Mouse (Mus musculus) hindbrain, embryonic 13.5 days (tissue): ENCODE results near the gene S100a14. TPM values are rescaled to one million over a fixed set of nuclear protein-coding genes. Genes with fewer than 3 reads are reported as not detected.

Source experiments
- ATAC-seq: fragments of 200-750 bp; cut with Nextera tagmentation; 2 replicates; pipeline ENCODE4 v1.8.0; 2017; ENCODE audit warnings: moderate TSS enrichment; ENCODE audit not compliant: low FRiP score
- H3K27ac ChIP-seq: fragments of 300-500 bp; sonication (generic); 2 replicates; pipeline ENCODE4 v1.5.1; 2015; ENCODE audit warnings: inconsistent platforms, mild to moderate bottlenecking, moderate library complexity
- H3K27me3 ChIP-seq: fragments of 300-500 bp; sonication (generic); 2 replicates; pipeline ENCODE4 v1.6.1; 2015; ENCODE audit warnings: mild to moderate bottlenecking, inconsistent platforms
- H3K36me3 ChIP-seq: fragments of 300-500 bp; sonication (generic); 2 replicates; pipeline ENCODE4 v1.6.1; 2015; ENCODE audit warnings: mild to moderate bottlenecking, inconsistent platforms
- H3K4me1 ChIP-seq: fragments of 300-500 bp; sonication (generic); replicated peaks from 2 replicates; pipeline ENCODE4 v1.6.1; 2015; ENCODE audit warnings: inconsistent platforms
- H3K4me2 ChIP-seq: fragments of 300-500 bp; sonication (generic); 2 replicates; pipeline ENCODE4 v1.6.1; 2015; ENCODE audit warnings: inconsistent platforms, mild to moderate bottlenecking, moderate library complexity
- H3K4me3 ChIP-seq: fragments of 300-500 bp; sonication (generic); 2 replicates; pipeline ENCODE4 v1.5.1; 2015; ENCODE audit warnings: mild to moderate bottlenecking, inconsistent platforms
- H3K9ac ChIP-seq: fragments of 300-500 bp; sonication (generic); 2 replicates; pipeline ENCODE4 v1.6.1; 2015; ENCODE audit warnings: mild to moderate bottlenecking, inconsistent platforms
- H3K9me3 ChIP-seq: fragments of 300-500 bp; sonication (generic); 2 replicates; pipeline ENCODE4 v1.6.1; 2016; ENCODE audit warnings: inconsistent platforms
- WGBS: fragments of 180-500 bp; shearing (Covaris S2); methylation state at CpG from one replicate; pipeline ENCODE4 v1.1.7; 2015; 5-methylcytosine and 5-hydroxymethylcytosine counted together
- polyA plus RNA-seq: library from polyadenylated mRNA; unstranded; fragments of >200 nt; fragmentation: Nextera tagmentation; extraction: Ambion mirVana; gene quantifications from 2 replicates; pipeline ENCODE4 v1.2.1, GENCODE M21; 2015

S100a14 gene
- polyA plus RNA-seq, 1 experiment from 2014 or later = not detected

DNA sequence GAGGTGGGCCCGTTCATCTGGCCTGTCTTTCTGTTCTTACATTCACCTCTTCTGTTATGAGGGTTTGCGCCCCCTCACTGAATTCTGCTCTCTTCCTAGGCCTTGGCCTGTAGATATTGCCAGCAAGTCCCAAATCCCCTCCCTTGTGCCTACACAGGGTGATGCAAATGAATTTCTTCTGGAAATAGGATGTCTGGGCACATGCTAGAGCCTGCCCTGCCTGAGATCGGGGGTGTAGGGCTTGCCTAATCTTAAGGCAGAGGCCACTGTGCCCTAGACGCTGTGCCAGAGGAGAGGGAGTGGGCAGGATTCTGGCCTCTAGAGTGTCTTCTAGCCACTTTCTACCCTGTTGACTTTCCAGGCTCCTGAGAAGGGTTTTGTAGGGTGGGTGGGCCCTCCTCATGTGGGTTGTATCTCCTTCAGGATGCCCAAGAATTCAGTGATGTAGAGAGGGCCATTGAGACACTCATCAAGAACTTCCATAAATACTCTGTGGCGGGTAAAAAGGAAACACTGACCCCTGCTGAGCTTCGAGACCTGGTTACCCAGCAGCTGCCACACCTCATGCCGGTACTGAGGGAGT is 726 bp downstream of the S100a14 start:
- Histone ChIP-seq H3K9ac (no peak overlapping the region), H3K4me2 (no peak overlapping the region), H3K4me1 (no peaks in the 10 kb centered on the region), H3K4me3 (no peak overlapping the region), H3K9me3 (no peaks in the 10 kb centered on the region), H3K27ac (no peak overlapping the region), H3K36me3 (no peaks in the 10 kb centered on the region), H3K27me3 (0 out of 2 replicates have a peak, but pooled peaks cover 2% of the 10 kb centered on the region)
- WGBS = 89% methylated on average over 7 of the region's 7 CpGs
- no peak for ATAC-seq

DNA sequence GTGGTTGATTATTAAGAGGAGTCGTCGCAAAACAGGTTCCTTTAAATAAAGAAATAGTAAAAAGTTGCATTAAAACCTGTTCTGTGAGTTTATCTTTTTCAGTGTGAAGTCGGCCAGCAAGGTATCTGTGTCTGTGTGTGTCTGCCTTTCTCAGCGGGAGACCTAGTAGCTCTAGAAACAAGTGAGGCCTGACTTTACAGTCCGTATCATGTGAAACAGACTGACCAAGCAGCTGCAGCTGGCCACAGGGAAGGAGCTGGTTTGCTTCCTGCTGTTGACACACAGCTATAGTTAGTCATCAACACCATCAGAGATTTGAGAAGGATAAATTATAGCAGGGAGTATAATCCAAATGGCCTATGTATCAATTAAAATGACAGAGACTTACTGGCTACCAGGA is 5.1 kb downstream of the S100a14 start:
- no peaks in the 10 kb centered on the region for H3K4me1 ChIP-seq
- WGBS = 76% methylated on average over 5 of the region's 5 CpGs
- no peaks in the 10 kb centered on the region for H3K9me3 ChIP-seq
- H3K9ac ChIP-seq = no peak overlapping the region
- no peak overlapping the region for H3K27ac ChIP-seq
- no peak overlapping the region for H3K4me3 ChIP-seq
- no peaks in the 10 kb centered on the region for H3K36me3 ChIP-seq
- H3K4me2 ChIP-seq = no peak overlapping the region
- no peaks in the 10 kb centered on the region for H3K27me3 ChIP-seq
- no peak for ATAC-seq

DNA sequence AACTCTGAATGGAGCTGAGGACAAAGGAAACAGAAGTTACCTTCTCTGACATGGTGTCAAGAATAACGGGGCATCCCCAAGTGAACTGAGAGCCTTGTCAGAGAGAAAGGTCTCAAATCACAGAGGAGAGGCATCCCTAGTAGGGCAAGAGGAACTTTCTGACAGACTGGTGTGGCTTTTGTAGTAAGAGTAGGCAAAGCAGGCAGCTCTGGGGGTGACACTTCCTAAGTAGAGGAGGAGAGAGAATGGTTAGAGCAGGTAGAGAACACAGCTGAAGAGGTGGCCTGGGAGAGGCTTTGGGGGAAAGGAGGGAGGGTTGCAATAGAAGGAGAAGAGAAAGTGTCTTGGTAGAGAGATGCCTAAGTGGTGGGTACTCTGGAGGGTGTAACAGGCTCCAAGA is 8.8 kb downstream of the S100a14 start:
- 71% methylated on average over 1 of the region's 1 CpGs for WGBS
- no peak for ATAC-seq
- Histone ChIP-seq H3K4me2 (no peak overlapping the region), H3K27me3 (peaks cover 7% of the 10 kb centered on the region; the same call in 1 of the 2 replicates), H3K4me1 (no peaks in the 10 kb centered on the region), H3K9ac (no peak overlapping the region), H3K36me3 (no peaks in the 10 kb centered on the region), H3K4me3 (no peak overlapping the region), H3K27ac (no peak overlapping the region), H3K9me3 (no peaks in the 10 kb centered on the region)

DNA sequence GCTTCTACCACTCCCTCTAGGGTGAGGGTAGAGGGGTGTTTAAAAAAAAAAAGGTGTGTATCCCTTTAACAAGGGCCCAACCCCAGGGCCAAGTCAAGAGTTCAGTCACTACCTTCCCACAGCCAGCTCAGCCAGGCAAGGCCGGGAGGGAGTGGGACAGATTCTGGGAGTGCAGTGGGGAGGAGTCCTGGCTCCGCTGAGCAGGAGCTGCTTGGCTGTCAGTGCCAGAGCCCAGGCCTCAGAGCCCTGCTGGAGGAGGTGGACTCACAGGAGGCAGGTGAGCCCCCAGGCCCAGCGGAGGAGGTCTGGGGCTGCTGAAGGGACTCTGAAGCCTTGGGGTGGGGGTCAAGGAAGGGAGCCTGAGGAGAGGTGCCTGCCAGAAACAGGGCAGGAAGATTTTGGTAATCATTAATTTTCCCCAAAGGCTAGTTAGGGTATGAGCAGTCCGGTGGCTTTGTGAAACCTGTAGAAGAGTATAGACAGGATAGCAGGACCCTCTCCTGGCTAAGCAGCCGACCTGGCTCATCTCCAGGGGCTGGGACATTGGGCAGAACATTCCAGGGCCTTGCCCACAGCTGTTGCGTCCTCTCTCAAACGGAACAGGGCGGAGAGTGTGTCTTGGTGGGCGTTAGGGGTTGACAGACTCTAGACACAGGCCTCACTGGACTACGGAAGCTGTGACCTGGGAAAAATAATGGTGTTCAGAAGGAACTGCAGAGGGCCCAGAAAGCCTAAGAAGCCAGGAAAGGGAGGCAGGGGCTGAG is 10.7 kb downstream of the S100a14 start, which contains the start of gene S100a16:
S100a16 (plus strand) TSS at position 114 of the 764 bp plus-strand sequence.
- Histone ChIP-seq H3K4me2 (no peak within 1 kb of the TSS), H3K36me3 (no peaks in the 10 kb centered on the region), H3K9ac (no peak within 1 kb of the TSS), H3K4me3 (no peak within 1 kb of the TSS), H3K4me1 (peaks cover 14% of the 10 kb centered on the region), H3K27ac (no peak within 1 kb of the TSS), H3K27me3 (peaks cover 7% of the 10 kb centered on the region; the same call in 1 of the 2 replicates), H3K9me3 (no peaks in the 10 kb centered on the region)
- ATAC-seq = no peak
- 41% methylated on average over 10 of the region's 10 CpGs for WGBS

DNA sequence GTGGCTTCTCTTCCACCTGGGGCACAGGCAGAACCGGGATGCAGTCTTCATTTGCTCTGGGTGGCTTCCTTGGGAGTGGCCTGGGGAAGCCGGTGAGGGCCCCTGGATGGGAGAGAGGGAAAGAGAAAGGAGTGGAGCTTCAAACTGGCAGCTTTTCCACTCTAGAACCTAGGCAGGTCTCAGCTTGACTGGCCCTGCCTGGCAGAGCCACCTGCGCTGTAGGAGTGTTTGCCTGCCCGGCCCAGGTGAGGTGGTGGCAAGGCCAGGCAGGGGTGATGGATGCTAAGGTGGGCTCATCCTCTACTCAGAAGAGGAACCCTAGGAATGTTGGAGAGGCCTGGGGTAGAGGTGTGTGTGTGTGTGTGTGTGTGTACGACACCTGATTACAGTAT is 11.2 kb downstream of the S100a14 start:
- H3K36me3 ChIP-seq = no peaks in the 10 kb centered on the region
- WGBS = 81% methylated on average over 5 of the region's 5 CpGs
- H3K4me1 ChIP-seq = peaks cover 18% of the 10 kb centered on the region
- H3K27me3 ChIP-seq = peaks cover 7% of the 10 kb centered on the region; the same call in 1 of the 2 replicates
- H3K9ac ChIP-seq = no peak overlapping the region
- no peak overlapping the region for H3K4me3 ChIP-seq
- no peak for ATAC-seq
- no peaks in the 10 kb centered on the region for H3K9me3 ChIP-seq
- no peak overlapping the region for H3K4me2 ChIP-seq
- no peak overlapping the region for H3K27ac ChIP-seq

DNA sequence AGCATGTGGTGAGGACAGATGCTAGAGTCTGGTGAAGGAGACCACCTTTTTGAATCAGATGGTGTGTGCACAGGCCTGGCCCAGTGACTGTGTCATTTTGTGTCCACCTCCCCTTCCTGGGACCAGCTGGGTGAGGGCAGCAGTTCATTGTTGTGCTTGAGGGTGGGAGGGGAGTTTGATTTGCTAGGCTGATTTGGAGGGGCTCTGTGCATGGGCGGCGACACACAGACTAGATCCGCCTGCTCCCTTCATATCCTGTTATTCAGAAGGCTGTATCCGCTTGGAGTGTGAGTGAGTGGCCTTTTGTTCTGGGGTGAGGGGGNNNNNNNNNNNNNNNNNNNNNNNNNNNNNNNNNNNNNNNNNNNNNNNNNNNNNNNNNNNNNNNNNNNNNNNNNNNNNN is 14.2 kb downstream of the S100a14 start:
- Histone ChIP-seq H3K4me2 (peak overlapping the region; percentile 10; the same call in 1 of the 2 replicates), H3K4me3 (no peak overlapping the region), H3K27ac (0 out of 2 replicates have a peak overlapping the region, but pooled peaks have one; percentile 1), H3K27me3 (peaks cover 7% of the 10 kb centered on the region; the same call in 1 of the 2 replicates), H3K9ac (no peak overlapping the region), H3K9me3 (no peaks in the 10 kb centered on the region), H3K36me3 (no peaks in the 10 kb centered on the region), H3K4me1 (peaks cover 18% of the 10 kb centered on the region)
- 25% methylated on average over 4 of the region's 4 CpGs for WGBS
- ATAC-seq = peak; percentile 74; the same call in 1 of the 2 replicates

DNA sequence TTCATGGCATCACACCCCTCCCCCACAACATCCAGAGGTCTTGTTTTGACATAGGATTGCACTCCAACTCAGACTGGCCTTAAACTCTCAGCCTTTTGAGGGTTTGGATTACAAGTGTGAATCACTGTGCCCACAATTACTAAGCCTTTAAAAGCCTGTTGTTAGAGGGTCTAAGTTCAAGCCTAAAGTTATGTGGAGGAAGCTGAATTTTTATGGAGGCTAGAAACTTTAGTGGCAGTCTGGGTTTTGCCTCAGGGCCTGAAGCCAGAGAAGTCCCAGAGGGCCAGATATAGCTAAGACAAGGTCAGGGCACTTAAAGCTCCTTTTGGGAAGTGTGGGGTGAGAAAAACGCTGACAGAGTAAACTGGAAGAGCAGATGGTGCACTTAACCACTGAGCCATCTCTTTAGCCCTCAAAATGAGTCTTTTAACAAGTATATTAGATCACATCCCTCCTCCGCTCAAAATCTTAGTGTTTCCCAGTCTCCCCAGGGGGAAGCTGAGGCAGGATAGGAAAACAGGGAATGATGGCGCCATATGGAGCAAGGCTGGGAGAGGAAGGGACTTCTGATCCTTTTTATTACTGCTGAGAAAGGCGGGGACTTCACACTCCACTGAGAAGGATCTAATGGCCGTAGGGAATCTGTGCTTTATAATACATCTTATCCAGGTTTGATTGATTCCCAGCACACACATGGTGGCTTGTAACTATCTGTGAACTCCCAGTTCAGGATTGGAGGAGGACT is 23.2 kb downstream of the S100a14 start:
- no peak for ATAC-seq

DNA sequence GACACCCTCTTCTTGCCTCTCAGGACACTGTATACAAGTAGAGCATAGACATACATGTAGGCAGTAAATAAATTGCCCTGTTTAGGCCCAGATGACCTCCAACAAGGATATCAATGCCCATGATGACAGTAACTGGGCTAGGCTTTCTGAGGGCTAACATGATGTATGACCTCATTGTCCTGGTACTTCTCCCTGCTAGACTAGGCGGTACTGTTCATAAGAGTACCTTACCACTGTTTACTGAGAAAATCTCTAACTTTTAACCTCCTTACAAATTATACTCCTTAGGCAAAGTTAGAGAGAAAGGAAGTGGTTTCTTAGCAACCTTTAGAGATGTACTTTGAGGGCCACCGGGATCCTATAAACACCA is 23.8 kb downstream of the S100a14 start:
- H3K27me3 ChIP-seq = no peaks in the 10 kb centered on the region
- H3K9me3 ChIP-seq = no peaks in the 10 kb centered on the region
- H3K9ac ChIP-seq = no peak overlapping the region
- no peak overlapping the region for H3K27ac ChIP-seq
- ATAC-seq = no peak
- 97% methylated on average over 2 of the region's 2 CpGs for WGBS
- no peaks in the 10 kb centered on the region for H3K4me1 ChIP-seq
- H3K36me3 ChIP-seq = no peaks in the 10 kb centered on the region
- H3K4me3 ChIP-seq = no peak overlapping the region
- no peak overlapping the region for H3K4me2 ChIP-seq

More for the DNA sequence above, 23.2 kb downstream of the S100a14 start:
- no peaks in the 10 kb centered on the region for H3K4me1 ChIP-seq
- H3K36me3 ChIP-seq = no peaks in the 10 kb centered on the region
- no peak overlapping the region for H3K4me2 ChIP-seq
- no peak overlapping the region for H3K4me3 ChIP-seq
- H3K27me3 ChIP-seq = no peaks in the 10 kb centered on the region
- WGBS = 65% methylated on average over 5 of the region's 5 CpGs
- no peak overlapping the region for H3K27ac ChIP-seq
- no peaks in the 10 kb centered on the region for H3K9me3 ChIP-seq
- H3K9ac ChIP-seq = no peak overlapping the region

DNA sequence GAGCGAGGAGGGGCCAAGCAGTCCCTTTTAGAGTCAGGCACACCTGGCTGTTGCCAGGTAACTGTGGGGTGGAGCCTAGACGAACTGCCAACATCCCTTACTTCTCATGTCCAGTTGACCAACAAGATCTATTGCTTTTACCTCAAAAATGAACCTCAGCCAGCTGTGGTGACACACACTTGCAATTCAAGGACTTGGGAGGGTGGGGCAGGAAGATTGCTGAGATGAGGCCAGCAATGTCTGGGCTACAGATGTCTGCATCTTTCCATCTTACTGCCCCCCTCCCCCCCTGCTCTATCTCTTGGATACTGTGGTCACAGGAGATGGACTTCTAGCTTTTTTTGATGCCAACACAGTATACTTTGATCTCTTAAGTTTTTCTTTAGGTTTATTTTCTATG is 25.6 kb downstream of the S100a14 start:
- H3K27me3 ChIP-seq = no peaks in the 10 kb centered on the region
- no peak for ATAC-seq
- H3K9me3 ChIP-seq = no peaks in the 10 kb centered on the region
- no peaks in the 10 kb centered on the region for H3K4me1 ChIP-seq
- H3K9ac ChIP-seq = no peak overlapping the region
- no peak overlapping the region for H3K27ac ChIP-seq
- no peak overlapping the region for H3K4me3 ChIP-seq
- H3K36me3 ChIP-seq = no peaks in the 10 kb centered on the region
- H3K4me2 ChIP-seq = no peak overlapping the region
- WGBS = 79% methylated on average over 2 of the region's 2 CpGs

DNA sequence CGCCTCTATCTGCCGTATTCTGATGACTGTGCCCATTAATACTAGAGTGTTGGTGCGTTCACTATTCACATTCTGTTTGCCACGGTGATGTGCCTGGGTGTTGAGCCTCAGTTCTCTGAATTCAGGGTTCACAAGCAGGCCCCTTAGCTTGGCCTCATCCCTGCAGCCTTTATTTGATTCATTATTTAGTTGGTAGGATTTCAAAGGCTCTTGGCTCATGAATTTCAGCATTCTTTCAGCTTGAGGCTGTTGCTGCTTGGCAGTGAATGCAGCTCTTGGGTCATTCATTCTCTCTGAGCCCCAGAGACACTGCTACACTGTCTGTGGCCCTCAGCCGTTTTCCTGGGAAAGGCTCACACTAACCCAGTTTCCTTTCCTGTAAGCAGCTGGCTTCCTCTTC is 29.3 kb downstream of the S100a14 start:
- H3K9me3 ChIP-seq = no peaks in the 10 kb centered on the region
- no peaks in the 10 kb centered on the region for H3K27me3 ChIP-seq
- no peaks in the 10 kb centered on the region for H3K4me1 ChIP-seq
- H3K27ac ChIP-seq = no peak overlapping the region
- H3K36me3 ChIP-seq = no peaks in the 10 kb centered on the region
- H3K4me3 ChIP-seq = no peak overlapping the region
- ATAC-seq = peak; percentile 78
- H3K4me2 ChIP-seq = no peak overlapping the region
- no peak overlapping the region for H3K9ac ChIP-seq
- WGBS = 39% methylated on average over 5 of the region's 5 CpGs

DNA sequence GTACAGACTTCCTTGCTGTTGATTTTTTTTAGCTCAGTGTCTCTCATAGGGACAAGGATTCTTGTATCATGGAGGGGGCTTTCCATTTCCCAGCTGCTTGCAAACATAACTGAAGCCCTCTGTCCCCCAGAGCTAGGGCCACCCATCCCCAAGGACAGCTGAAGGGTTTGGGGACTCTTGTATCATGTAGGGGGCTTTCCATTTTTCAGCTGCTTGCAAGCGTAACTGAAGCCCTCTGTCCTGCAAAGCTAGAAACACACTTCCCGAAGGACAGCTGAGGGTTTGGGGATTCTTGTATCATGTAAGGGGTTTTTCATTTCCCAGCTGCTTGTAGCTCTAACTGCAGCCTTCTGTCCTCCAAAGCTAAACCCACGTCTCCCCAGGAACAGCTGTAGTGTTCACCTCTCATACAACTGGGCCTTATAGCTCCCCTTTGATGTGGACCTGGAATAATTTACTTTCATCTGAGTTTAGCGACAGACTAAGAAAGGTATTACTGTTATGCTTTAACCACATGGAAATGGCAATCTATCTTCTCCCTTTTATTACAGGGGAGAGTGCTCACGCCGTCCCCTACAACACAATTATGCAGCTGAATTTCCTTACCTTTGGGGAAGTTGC is 33.5 kb downstream of the S100a14 start, which contains the start of gene S100a3:
S100a3 (plus strand) TSS at position 571 of the 621 bp plus-strand sequence.
- Histone ChIP-seq H3K27ac (no peak within 1 kb of the TSS), H3K27me3 (0 out of 2 replicates have a peak, but pooled peaks cover 2% of the 10 kb centered on the region), H3K9me3 (no peaks in the 10 kb centered on the region), H3K9ac (no peak within 1 kb of the TSS), H3K4me1 (no peaks in the 10 kb centered on the region), H3K4me3 (no peak within 1 kb of the TSS), H3K4me2 (no peak within 1 kb of the TSS), H3K36me3 (no peaks in the 10 kb centered on the region)
- no peak for ATAC-seq
- 86% methylated on average over 6 of the region's 6 CpGs for WGBS

DNA sequence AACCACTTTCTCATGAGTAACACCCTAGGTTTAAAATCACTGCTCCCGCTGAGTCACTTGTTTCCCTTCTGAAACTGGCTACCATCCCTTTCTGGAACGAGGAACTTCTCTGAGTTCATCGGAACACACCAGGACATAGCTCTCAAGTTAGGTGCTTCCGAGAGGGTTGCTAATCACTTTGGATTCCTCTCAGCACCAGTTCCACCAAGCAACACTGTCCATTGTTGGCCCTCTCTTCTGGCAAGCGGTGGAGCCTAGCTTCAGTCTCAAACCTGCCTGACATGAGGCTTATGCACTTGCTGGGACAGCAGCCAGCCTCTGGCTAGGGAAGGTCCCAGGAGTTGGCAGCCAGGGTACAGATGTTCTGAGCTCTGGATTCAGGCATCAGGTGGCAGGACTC is 48.0 kb downstream of the S100a14 start:
- Histone ChIP-seq H3K4me1 (no peaks in the 10 kb centered on the region), H3K9ac (no peak overlapping the region), H3K4me2 (no peak overlapping the region), H3K27ac (no peak overlapping the region), H3K36me3 (no peaks in the 10 kb centered on the region), H3K4me3 (no peak overlapping the region), H3K9me3 (no peaks in the 10 kb centered on the region), H3K27me3 (no peaks in the 10 kb centered on the region)
- ATAC-seq = no peak
- 87% methylated on average over 5 of the region's 5 CpGs for WGBS
